Mouse (Mus musculus) urinary bladder, adult 2 months (tissue): ENCODE measurements around the gene Tex13c1. TPM values are rescaled to one million over a fixed set of nuclear protein-coding genes. Genes with fewer than 3 reads are reported as not detected.

Experiments used
- DNase-seq: peaks from one replicate; pipeline ENCODE4 v3.0.0; 2022; ENCODE audit warnings: low spot score
- polyA plus RNA-seq: library from polyadenylated mRNA; depleted of rRNA; stranded (reverse); fragments of >200 nt; gene quantifications from 2 replicates; pipeline ENCODE4 v1.2.3, GENCODE M21; 2012; rRNA removed

Tex13c1 gene
- not detected in 2 replicates for polyA plus RNA-seq

DNA sequence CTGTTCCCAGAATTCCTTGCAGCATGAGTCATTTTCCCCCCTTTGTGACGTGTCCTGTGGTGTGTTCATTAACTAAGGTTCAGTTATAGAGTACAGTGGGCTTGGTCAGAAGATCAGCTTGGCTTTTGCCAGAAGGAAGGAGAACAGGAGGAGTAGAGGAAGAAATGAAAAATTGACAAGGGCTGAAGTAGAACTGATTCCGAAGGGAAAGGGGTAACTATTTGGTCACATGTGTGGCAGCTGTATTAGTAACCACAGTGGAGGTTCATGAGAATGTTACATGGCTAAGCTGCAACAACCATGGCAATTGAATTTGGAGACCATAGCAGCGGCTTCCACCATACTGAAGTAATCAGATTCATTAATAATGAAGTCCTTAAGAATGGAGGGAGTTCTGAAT is at the start of gene Tex13c1:
Gene Tex13c1, plus strand, starts transcription at position 301 of the 400 bp plus-strand sequence.
- no peak for DNase-seq

Other genes starting within 250 kb of the Tex13c1 start
- 0.03 and 0.07 TPM in 2 replicates for gene Tenm1, start 162.0 kb upstream of the Tex13c1 start, polyA plus RNA-seq